Mouse (Mus musculus) bone marrow macrophage, adult 2 months (primary cell): ENCODE measurements around the gene Haus7. TPM values are rescaled to one million over a fixed set of nuclear protein-coding genes. Genes with fewer than 3 reads are reported as not detected.

Experiments
- H3K27ac ChIP-seq: 2 replicates; pipeline ENCODE4 v1.5.1; 2012; ENCODE audit warnings: low read depth, low read length; ENCODE audit not compliant: insufficient read depth
- H3K4me1 ChIP-seq: 2 replicates; pipeline ENCODE4 v1.6.1; 2012; ENCODE audit warnings: low read length; ENCODE audit not compliant: control insufficient read depth, insufficient read depth
- H3K4me3 ChIP-seq: 2 replicates; pipeline ENCODE4 v1.5.1; 2012; ENCODE audit warnings: mild to moderate bottlenecking, low read length, moderate library complexity; ENCODE audit not compliant: insufficient read depth
- CTCF ChIP-seq: IDR thresholded peaks from 2 replicates; pipeline ENCODE4 v1.5.1; 2012; ENCODE audit warnings: low read depth, mild to moderate bottlenecking, low read length, moderate library complexity
- POLR2A ChIP-seq: IDR thresholded peaks from 2 replicates; pipeline ENCODE4 v1.6.1; 2012; ENCODE audit warnings: mild to moderate bottlenecking, low read depth, low read length, borderline replicate concordance
- polyA plus RNA-seq: library from polyadenylated mRNA; stranded (reverse); fragments of >200 nt; gene quantifications from 2 replicates; pipeline ENCODE4 v1.2.4, GENCODE M21; 2012; ENCODE audit not compliant: missing spikeins, insufficient read depth, insufficient read length

The Haus7 gene
- polyA plus RNA-seq, 1 experiment = 9.3 TPM

DNA sequence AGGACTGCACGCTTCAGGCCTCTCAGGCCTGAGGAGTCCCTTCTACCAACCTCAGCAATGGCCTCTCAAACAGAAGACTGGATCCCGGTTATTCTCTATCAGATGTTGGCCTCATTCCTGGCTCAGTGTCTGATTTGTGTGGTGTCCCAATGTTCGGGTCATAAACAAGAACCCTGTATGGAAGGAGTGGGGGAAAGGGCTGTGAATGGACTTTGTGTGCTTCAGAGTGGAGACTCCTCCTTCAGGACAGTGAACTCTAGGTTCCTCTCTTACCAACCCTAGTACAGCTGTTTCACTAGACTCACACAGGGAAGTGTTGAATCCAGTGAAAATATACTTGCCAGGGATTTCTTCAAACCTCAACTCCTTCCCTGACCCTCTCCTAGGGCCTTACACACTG, 9.5 kb upstream of the Haus7 start:
- no peak overlapping the region for H3K27ac ChIP-seq
- TF ChIP-seq CTCF = no peak
- no peak for TF ChIP-seq POLR2A
- no peaks in the 10 kb centered on the region for H3K4me1 ChIP-seq
- no peak overlapping the region for H3K4me3 ChIP-seq

DNA sequence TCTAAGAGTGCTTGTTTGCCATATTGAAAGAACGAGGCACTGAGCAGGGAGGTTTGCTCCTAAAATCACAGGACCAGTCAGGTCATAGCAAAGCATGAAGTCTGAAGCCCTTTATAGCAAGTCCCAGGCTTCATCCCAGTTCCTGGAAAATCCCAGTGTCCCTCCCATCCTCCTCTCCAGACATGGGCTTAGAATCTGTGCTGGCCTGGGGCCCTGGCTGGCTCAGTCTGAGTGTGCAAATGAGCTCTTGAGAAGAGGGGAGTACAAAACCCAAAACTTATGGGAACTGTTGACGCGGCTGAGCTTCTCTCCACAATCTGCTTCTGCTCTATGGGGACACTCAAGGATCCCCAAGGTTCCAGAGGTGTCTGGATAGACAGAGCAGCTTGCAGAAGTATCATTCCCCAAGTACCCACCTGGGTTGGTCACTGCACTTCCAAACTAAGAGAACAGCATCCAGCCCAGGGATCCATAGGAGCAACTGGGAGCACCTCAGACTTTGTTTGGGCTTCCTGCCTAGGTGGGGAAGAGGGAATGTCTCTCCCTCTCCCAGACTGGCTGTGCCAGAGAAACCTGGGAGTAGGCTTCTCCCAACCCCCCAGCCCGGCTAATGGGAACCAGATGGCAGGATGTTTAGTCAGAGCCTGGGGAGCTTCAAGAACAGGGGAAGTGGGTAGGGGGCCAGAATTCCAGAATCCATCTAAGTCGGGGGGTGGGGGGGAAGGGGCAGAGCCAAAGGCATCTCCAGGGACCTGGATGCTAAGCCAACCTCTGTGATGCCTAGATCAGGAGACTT, 8.8 kb upstream of the Haus7 start:
- no peaks in the 10 kb centered on the region for H3K4me1 ChIP-seq
- H3K27ac ChIP-seq = no peak overlapping the region
- H3K4me3 ChIP-seq = no peak overlapping the region
- TF ChIP-seq POLR2A (no peak), CTCF (no peak)

DNA sequence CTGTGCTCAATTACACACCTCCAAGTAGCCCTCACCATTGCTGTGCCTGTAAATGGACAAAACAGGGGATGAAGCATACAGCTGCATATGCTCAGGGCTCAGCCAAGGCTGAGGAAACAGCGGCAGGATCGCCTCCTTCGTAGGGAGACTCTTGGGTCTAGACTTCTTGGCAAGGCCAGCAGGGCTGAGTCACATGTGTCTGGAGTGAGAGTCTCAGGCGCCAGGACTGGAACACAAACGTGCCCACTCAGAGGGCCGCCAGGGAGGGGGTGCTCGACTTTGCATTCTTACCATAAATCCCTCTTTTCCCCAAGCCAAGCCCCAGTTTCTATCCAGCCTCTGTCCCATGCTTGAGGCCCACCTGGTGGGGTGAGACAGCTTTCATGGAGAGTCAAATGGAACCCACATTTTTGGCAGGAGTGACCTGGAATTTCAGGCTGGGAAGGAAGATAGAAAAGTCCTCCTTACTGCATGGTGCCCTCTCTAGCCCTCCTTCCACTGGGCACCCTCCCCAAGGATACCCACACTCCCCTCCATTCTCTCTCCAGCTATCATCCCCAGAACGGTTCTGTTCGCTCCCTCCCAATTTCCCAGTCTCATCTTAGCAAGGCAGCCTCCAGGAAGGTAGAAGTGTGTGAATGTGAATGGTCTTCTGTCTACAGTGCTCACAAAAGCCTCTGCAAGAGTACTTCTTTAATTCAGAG, 6.8 kb upstream of the Haus7 start:
- Histone ChIP-seq H3K27ac (no peak overlapping the region), H3K4me1 (no peaks in the 10 kb centered on the region), H3K4me3 (no peak overlapping the region)
- no peak for TF ChIP-seq CTCF

DNA sequence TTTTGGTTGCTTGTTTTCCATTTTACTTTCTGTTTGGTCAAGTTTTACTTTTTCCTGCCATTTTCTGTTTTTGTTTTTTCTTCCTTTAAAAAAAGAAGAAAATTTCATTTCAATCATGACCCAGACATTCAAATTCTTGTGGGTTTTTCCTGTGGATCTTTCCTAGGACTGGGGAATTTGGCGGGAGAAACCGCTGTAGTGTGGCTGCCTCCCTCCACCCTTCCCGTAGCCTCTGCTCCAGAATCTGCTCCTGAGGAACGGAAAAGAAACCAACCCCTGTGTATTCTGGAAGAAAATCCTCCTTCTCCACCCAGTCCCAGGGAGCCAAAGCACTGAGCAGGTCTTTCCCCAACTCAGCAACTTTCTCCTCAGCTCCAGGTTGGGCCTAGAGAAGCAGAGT, 1.9 kb upstream of the Haus7 start:
- Histone ChIP-seq H3K4me3 (no peak overlapping the region), H3K27ac (no peak overlapping the region), H3K4me1 (peaks cover 4% of the 10 kb centered on the region)
- TF ChIP-seq POLR2A (no peak), CTCF (no peak)

DNA sequence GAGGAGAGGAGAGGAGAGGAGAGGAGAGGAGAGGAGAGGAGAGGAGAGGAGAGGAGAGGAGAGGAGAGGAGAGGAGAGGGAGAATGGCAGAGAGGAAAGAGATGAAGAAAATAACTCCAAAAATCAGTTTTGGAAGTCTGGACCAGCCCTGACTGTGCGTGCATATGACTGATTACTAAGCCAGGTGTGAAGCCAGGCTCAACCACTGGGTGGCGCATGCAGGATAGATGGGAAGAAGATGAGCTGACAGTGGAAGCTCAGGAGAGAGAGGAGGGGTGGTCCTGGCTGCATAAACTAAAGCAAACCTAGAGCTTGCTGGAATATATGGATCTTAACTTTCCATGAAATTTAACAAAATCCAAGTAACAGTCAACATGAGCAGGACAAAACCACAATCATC, 6.9 kb downstream of the Haus7 start:
- no peaks in the 10 kb centered on the region for H3K4me1 ChIP-seq
- no peak overlapping the region for H3K27ac ChIP-seq
- H3K4me3 ChIP-seq = no peak overlapping the region
- TF ChIP-seq CTCF (0 out of 2 replicates have a peak, but pooled peaks have one; percentile 37), POLR2A (no peak)

DNA sequence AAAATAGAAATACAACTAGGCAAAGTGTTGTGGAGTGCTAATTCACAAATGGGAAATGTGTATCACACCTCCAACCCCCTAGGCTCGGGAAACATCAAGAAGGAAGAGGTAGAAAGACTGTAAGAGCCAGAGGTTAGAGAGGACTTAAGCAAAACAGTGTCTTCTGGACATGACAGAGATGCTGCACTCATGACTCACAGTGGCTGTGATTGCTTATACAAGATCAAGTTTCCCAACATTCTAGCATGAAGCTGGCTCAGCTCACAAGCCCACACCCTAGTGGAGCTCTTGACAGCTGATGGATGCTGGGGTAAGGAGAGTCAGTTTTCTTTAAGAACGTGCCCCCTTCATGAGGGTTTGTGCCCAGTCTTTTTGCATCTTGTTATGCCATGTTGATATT, 17.4 kb downstream of the Haus7 start:
- Histone ChIP-seq H3K4me1 (peaks cover 9% of the 10 kb centered on the region), H3K4me3 (no peak overlapping the region), H3K27ac (no peak overlapping the region)
- TF ChIP-seq CTCF (no peak), POLR2A (no peak)

DNA sequence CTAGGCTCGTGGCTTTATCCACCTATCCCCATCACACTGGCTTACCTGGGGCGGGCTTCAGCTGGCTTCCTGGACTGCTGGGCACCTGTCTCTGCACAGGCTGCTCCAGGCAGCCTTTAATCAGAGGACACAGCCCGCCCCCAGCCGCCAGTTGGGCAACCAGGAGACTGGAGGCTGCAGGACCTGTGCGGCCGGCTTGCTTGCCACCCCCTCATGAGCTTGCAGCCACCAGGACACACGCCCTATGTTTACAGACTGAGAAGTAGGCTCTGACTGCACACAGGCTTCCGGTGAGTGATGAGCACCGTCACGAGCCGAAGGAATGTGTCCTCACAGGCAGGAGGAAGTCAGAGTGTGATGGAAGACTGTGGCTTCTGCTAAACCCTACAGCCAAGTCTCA, 23.6 kb downstream of the Haus7 start, which contains the start of gene Trex2:
TSS of gene Trex2 (minus strand) at position 93 of the 400 bp plus-strand sequence.
- no peak within 1 kb of the TSS for H3K27ac ChIP-seq
- no peak within 1 kb of the TSS for H3K4me3 ChIP-seq
- H3K4me1 ChIP-seq = peaks cover 9% of the 10 kb centered on the region
- no peak for TF ChIP-seq CTCF
- TF ChIP-seq POLR2A = no peak

DNA sequence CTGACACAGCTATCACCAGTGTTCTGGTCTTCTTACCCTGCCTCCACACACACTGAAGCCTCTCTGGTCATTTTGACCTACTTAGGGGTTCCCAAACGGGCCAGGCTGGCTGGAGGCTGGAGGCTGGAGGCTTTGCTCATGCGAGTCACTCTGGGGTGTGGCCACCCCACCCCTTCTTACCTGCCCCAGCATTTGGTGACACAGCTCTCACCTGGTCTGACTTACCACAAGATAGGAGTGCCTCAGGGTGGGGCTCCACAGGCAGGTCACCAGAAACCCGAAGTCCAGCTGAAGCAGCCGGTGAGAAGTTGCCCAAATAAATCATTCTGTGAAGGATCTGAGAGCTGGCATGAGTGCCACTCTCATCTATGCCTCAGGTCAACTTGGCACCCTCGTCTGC, 26.0 kb downstream of the Haus7 start:
- Histone ChIP-seq H3K4me1 (no peaks in the 10 kb centered on the region), H3K27ac (no peak overlapping the region), H3K4me3 (no peak overlapping the region)
- TF ChIP-seq CTCF (no peak), POLR2A (no peak)

DNA sequence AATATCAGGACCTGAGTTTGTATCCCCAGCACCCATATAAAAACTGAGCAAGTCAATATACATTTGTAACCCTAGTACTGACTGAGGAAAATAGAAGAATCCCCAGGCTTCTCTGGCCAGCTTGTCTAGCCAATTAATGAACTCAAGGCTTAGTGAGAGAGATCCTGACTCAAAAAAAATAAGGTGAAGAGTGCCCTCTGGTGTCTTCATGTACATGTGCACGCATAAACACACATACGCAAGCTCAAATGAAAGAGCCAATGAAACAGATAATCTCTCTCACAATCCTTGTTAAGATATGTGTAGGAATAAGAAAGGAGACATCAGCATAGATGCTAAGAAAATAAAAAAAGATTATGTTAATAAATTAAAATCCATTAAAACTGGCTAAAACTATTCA, 28.8 kb downstream of the Haus7 start:
- TF ChIP-seq POLR2A (no peak), CTCF (no peak)
- Histone ChIP-seq H3K4me3 (no peak overlapping the region), H3K4me1 (no peaks in the 10 kb centered on the region), H3K27ac (no peak overlapping the region)

DNA sequence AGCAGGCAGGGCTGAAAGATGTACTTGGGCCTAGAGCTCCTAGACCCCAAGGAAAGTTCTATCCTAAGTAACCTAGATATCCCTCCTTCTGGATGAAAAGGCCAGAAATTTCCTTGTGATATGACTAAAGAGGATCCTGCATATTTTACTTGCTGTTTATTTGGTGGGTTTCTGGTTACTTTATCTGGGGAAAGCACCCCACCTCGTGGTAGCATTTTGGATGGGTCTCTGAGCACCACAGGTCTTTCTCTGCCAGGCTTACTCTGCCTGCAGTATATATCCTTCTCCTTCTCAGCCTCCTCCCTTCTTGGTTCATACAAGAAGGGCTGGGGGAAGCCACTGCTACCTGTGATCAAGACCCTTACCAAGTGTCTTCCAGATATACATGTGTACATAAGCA, 46.1 kb downstream of the Haus7 start:
- no peak overlapping the region for H3K4me3 ChIP-seq
- H3K27ac ChIP-seq = no peak overlapping the region
- no peaks in the 10 kb centered on the region for H3K4me1 ChIP-seq
- no peak for TF ChIP-seq CTCF
- no peak for TF ChIP-seq POLR2A
